8 mouse cellular contexts compared by ENCODE assay signal in the genomic region with DNA sequence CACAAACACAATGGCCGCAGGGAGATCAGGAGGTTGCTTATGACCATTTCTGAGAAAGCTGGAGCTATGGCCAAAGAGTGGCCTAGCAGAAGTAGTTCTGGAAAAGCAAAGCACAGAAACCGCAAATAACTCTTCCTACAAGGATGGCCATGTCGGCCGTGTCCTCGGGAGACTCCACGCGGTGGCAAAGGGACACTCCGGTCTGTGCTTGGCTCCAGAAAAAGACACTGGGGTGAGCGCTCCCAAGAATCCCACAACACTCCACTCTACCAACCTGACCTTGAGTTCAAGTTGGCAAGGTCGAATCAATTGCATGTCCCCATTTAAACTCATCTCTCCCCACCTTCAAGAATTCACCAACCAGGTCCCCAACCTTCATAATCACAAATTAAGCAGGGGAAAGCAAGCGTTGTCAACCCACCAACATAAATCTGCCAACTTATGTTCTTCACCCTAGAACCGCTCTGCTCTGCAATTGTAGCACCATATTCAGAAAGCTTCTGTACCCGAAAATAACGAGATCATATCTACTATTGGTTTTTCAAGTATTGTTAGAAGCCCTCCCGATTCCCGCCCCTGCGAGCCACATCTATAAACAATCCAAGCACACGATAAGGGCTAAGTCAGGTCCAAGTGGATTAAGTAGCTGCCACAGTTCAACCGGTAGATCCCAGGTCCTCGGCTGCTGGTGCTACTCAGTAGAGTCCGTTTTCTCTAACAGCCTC. TPM values are rescaled to one million over a fixed set of nuclear protein-coding genes. Genes with fewer than 3 reads are reported as not detected.
DNase-seq lines count a peak whose midpoint lies in the region; ATAC-seq and TF ChIP-seq lines count a peak whose summit lies in the region.

No protein-coding gene starts in this region.

- H3K4me1 ChIP-seq in forebrain, embryonic 16.5 days (replicated peaks; ENCODE audit: control insufficient read depth, insufficient read depth, low read length) = peaks cover 31% of the 10 kb centered on the region
- peaks cover 8% of the 10 kb centered on the region; the same call in 1 of the 2 replicates for H3K4me1 ChIP-seq in intestine, embryonic 15.5 days (replicated peaks)
- peaks cover 26% of the 10 kb centered on the region for H3K4me1 ChIP-seq in midbrain, embryonic 14.5 days (ENCODE audit: control insufficient read depth, insufficient read depth, low read length)

- intact Hi-C loops in left cerebral cortex, adult 2 months (cut with DNase I) = loop anchor here (2.0 to 5.0 kb wide), 3 partner anchors 16 to 70 kb away; partner anchors contain the start of gene Arhgap19
- intact Hi-C loops in left cerebral cortex, postnatal 4 days (cut with DNase I) = no loop called here

- H3K9me3 ChIP-seq in forebrain, embryonic 16.5 days (ENCODE audit: control insufficient read depth, low read length) = no peaks in the 10 kb centered on the region
- no peaks in the 10 kb centered on the region for H3K9me3 ChIP-seq in intestine, embryonic 15.5 days
- H3K9me3 ChIP-seq in midbrain, embryonic 14.5 days (ENCODE audit: control insufficient read depth, low read length) = no peaks in the 10 kb centered on the region

- peak overlapping the region; percentile 54 for H3K4me3 ChIP-seq in left cerebral cortex, adult 2 months
- H3K4me3 ChIP-seq in forebrain, embryonic 16.5 days (replicated peaks; ENCODE audit: low read length) = peak overlapping the region; percentile 66
- peak overlapping the region; percentile 78 for H3K4me3 ChIP-seq in intestine, embryonic 15.5 days (replicated peaks)
- peak overlapping the region; percentile 79 for H3K4me3 ChIP-seq in midbrain, embryonic 14.5 days (replicated peaks; ENCODE audit: low read depth, low read length)

- no peak; the same call in 1 of the 2 replicates for TF ChIP-seq CTCF in left cerebral cortex, adult 2 months (IDR thresholded peaks at IDR 0.05)

- H3K4me2 ChIP-seq in forebrain, embryonic 16.5 days (ENCODE audit: low read length) = peak overlapping the region; percentile 88
- H3K4me2 ChIP-seq in intestine, embryonic 15.5 days (replicated peaks) = peak overlapping the region; percentile 93
- H3K4me2 ChIP-seq in midbrain, embryonic 14.5 days (ENCODE audit: low read length) = peak overlapping the region; percentile 94

- no peaks in the 10 kb centered on the region for H3K36me3 ChIP-seq in forebrain, embryonic 16.5 days (ENCODE audit: control insufficient read depth, insufficient read depth)
- H3K36me3 ChIP-seq in intestine, embryonic 15.5 days = no peaks in the 10 kb centered on the region
- no peaks in the 10 kb centered on the region for H3K36me3 ChIP-seq in midbrain, embryonic 14.5 days (ENCODE audit: control insufficient read depth, insufficient read depth, low read length)

- no peaks in the 10 kb centered on the region for H3K27me3 ChIP-seq in forebrain, embryonic 16.5 days (replicated peaks; ENCODE audit: control insufficient read depth, insufficient read depth, low read length)
- no peaks in the 10 kb centered on the region for H3K27me3 ChIP-seq in intestine, embryonic 15.5 days (replicated peaks)
- no peaks in the 10 kb centered on the region for H3K27me3 ChIP-seq in midbrain, embryonic 14.5 days (ENCODE audit: control insufficient read depth, insufficient read depth, low read length)

- peak overlapping the region; percentile 95 for H3K27ac ChIP-seq in left cerebral cortex, adult 2 months
- H3K27ac ChIP-seq in forebrain, embryonic 16.5 days (ENCODE audit: low read length) = no peak overlapping the region; the same call in 1 of the 2 replicates
- peak overlapping the region; percentile 91 for H3K27ac ChIP-seq in intestine, embryonic 15.5 days
- H3K27ac ChIP-seq in midbrain, embryonic 14.5 days (replicated peaks; ENCODE audit: low read depth, low read length) = peak overlapping the region; percentile 94

- no peak for DNase-seq in left cerebral cortex, adult 2 months (ENCODE audit: extremely low spot score in 1 of 2, low spot score in 2 of 2)
- no peak for DNase-seq in left cerebral cortex, postnatal 4 days
- DNase-seq in adrenal gland, postnatal 25 days = peak; percentile 53
- peak; percentile 54 for DNase-seq in midbrain, embryonic 14.5 days
- no peak for DNase-seq in thymus, postnatal 4 days
- DNase-seq in B cell, adult 2 months = no peak

- no peak for ATAC-seq in forebrain, embryonic 16.5 days
- ATAC-seq in intestine, embryonic 15.5 days = no peak
- no peak for ATAC-seq in midbrain, embryonic 14.5 days (ENCODE audit: low FRiP score, low TSS enrichment)

- 6% methylated on average over 21 of the region's 21 CpGs for WGBS in forebrain, embryonic 16.5 days
- WGBS in intestine, embryonic 15.5 days = 14% methylated on average over 21 of the region's 21 CpGs
- WGBS in midbrain, embryonic 14.5 days = 10% methylated on average over 21 of the region's 21 CpGs

- peak overlapping the region; percentile 68 for H3K9ac ChIP-seq in forebrain, embryonic 16.5 days (replicated peaks; ENCODE audit: low read depth, low read length)
- H3K9ac ChIP-seq in intestine, embryonic 15.5 days = peak overlapping the region; percentile 75
- peak overlapping the region; percentile 75 for H3K9ac ChIP-seq in midbrain, embryonic 14.5 days (replicated peaks; ENCODE audit: low read length)

RNA-seq across cellular contexts. Expression of gene Frat2, which starts 1.4 kb away (rescaled TPM):
- total RNA-seq in left cerebral cortex, adult 2 months (2021) = 1 to 10 TPM; 7.7 to 8.4 TPM
- 10 to 100 TPM; 13.3 to 14.1 TPM for total RNA-seq in left cerebral cortex, postnatal 4 days (2021)
- total RNA-seq in adrenal gland, postnatal 25 days (2021) = 4.0 and 6.6 TPM in 2 replicates
- polyA plus RNA-seq in forebrain, embryonic 16.5 days (2015; fragmentation: Nextera tagmentation; extraction: Ambion mirVana) = 10.4 and 12.2 TPM in 2 replicates
- 10.5 and 10.7 TPM in 2 replicates for polyA plus RNA-seq in intestine, embryonic 15.5 days (2015; fragmentation: Nextera tagmentation; extraction: Ambion mirVana)
- 5.6 and 7.3 TPM in 2 replicates for polyA plus RNA-seq in midbrain, embryonic 14.5 days (2014; fragmentation: Nextera tagmentation; extraction: Ambion mirVana)

RNA-seq across cellular contexts. Expression of gene Frat1, which starts 16.8 kb away (rescaled TPM):
- total RNA-seq in left cerebral cortex, adult 2 months (2021) = 10 to 100 TPM; 14.5 to 17.7 TPM
- 10 to 100 TPM; 20.4 to 21.7 TPM for total RNA-seq in left cerebral cortex, postnatal 4 days (2021)
- 7.7 and 11.1 TPM in 2 replicates for total RNA-seq in adrenal gland, postnatal 25 days (2021)
- polyA plus RNA-seq in forebrain, embryonic 16.5 days (2015; fragmentation: Nextera tagmentation; extraction: Ambion mirVana) = 28.9 and 31.9 TPM in 2 replicates
- 12.8 and 13.5 TPM in 2 replicates for polyA plus RNA-seq in intestine, embryonic 15.5 days (2015; fragmentation: Nextera tagmentation; extraction: Ambion mirVana)
- polyA plus RNA-seq in midbrain, embryonic 14.5 days (2014; fragmentation: Nextera tagmentation; extraction: Ambion mirVana) = 30.6 and 32.7 TPM in 2 replicates

RNA-seq across cellular contexts. Expression of gene Arhgap19, which starts 44.7 kb away (rescaled TPM):
- total RNA-seq in left cerebral cortex, adult 2 months (2021) = 1 to 10 TPM; 3.0 to 3.3 TPM
- 1 to 10 TPM; 4.2 to 4.3 TPM for total RNA-seq in left cerebral cortex, postnatal 4 days (2021)
- total RNA-seq in adrenal gland, postnatal 25 days (2021) = 5.6 and 6.1 TPM in 2 replicates
- 8.5 and 10.8 TPM in 2 replicates for polyA plus RNA-seq in forebrain, embryonic 16.5 days (2015; fragmentation: Nextera tagmentation; extraction: Ambion mirVana)
- polyA plus RNA-seq in intestine, embryonic 15.5 days (2015; fragmentation: Nextera tagmentation; extraction: Ambion mirVana) = 18.4 and 19.4 TPM in 2 replicates
- 4.7 and 8.5 TPM in 2 replicates for polyA plus RNA-seq in midbrain, embryonic 14.5 days (2014; fragmentation: Nextera tagmentation; extraction: Ambion mirVana)

RNA-seq across cellular contexts. Expression of gene Rrp12, which starts 49.4 kb away (rescaled TPM):
- 10 to 100 TPM; 33.0 to 34.1 TPM for total RNA-seq in left cerebral cortex, adult 2 months (2021)
- total RNA-seq in left cerebral cortex, postnatal 4 days (2021) = 10 to 100 TPM; 33.0 to 33.5 TPM
- total RNA-seq in adrenal gland, postnatal 25 days (2021) = 12.3 and 16.9 TPM in 2 replicates
- 19.5 and 21.0 TPM in 2 replicates for polyA plus RNA-seq in forebrain, embryonic 16.5 days (2015; fragmentation: Nextera tagmentation; extraction: Ambion mirVana)
- 17.6 and 18.1 TPM in 2 replicates for polyA plus RNA-seq in intestine, embryonic 15.5 days (2015; fragmentation: Nextera tagmentation; extraction: Ambion mirVana)
- polyA plus RNA-seq in midbrain, embryonic 14.5 days (2014; fragmentation: Nextera tagmentation; extraction: Ambion mirVana) = 12.5 TPM in 2 replicates

Comparison
In these comparisons a context has a peak if more than half of its experiments do, and no peak if none do; other contexts are left out.
1. DNase-seq: peak in adrenal gland, postnatal 25 days (single experiment) and midbrain, embryonic 14.5 days (single experiment); none in left cerebral cortex, adult 2 months (0 of 2), left cerebral cortex, postnatal 4 days (single experiment), thymus, postnatal 4 days (single experiment) and B cell, adult 2 months (0 of 2).
2. Peak in every context shown above with its lines, with median percentiles within 50 percentile points of each other: H3K4me3 ChIP-seq, H3K4me2 ChIP-seq and H3K9ac ChIP-seq.